Mouse (Mus musculus) kidney, postnatal 4 days (tissue): ENCODE results near the gene Celf3.
A peak's percentile ranks its signal among the peaks of the same experiment; 100 is the strongest.

Experiments used
- DNase-seq, 2 experiments: peaks; one replicate each; pipeline ENCODE4 v3.0.0; 2021; ENCODE audit warnings: mixed read lengths in 2 of 2

The Celf3 gene

GRCm38 (mm10) chr3:94477981-94478422 lies at the start of gene Celf3:
Gene Celf3 (plus strand): TSS chr3:94478295.
- DNase-seq = peak; percentile 55 to 62

- no peak for DNase-seq
Observed at GRCm38 (mm10) chr3:94430980-94431379, 47.1 kb upstream of the Celf3 start.

GRCm38 (mm10) chr3:94434305-94434704 lies 43.8 kb upstream of the Celf3 start:
- no peak for DNase-seq

GRCm38 (mm10) chr3:94436420-94436819 lies 41.7 kb upstream of the Celf3 start:
- no peak for DNase-seq

- DNase-seq = no peak
Observed at GRCm38 (mm10) chr3:94441182-94441581, 36.9 kb upstream of the Celf3 start.

GRCm38 (mm10) chr3:94442951-94443596 lies 35.0 kb upstream of the Celf3 start, which contains the start of gene Mrpl9:
Gene Mrpl9 (plus strand): TSS chr3:94443318.
- peak; percentile 98 for DNase-seq

- DNase-seq = no peak
Observed at GRCm38 (mm10) chr3:94443597-94443964, 34.5 kb upstream of the Celf3 start, which contains the start of gene Oaz3. Gene Oaz3 (minus strand): TSS chr3:94443915.

GRCm38 (mm10) chr3:94449377-94449776 lies 28.7 kb upstream of the Celf3 start:
- DNase-seq = no peak

GRCm38 (mm10) chr3:94456529-94457000 lies 21.5 kb upstream of the Celf3 start:
- peak; percentile 83 to 89 for DNase-seq

GRCm38 (mm10) chr3:94457055-94457454 lies 21.0 kb upstream of the Celf3 start:
- DNase-seq = no peak

- no peak for DNase-seq
Observed at GRCm38 (mm10) chr3:94459834-94460233, 18.3 kb upstream of the Celf3 start.

- peak in 1 of 2 experiments; percentile 13 for DNase-seq
Observed at GRCm38 (mm10) chr3:94463926-94464578, 14.0 kb upstream of the Celf3 start.

- no peak for DNase-seq
Observed at GRCm38 (mm10) chr3:94465632-94466430, 12.3 kb upstream of the Celf3 start.

GRCm38 (mm10) chr3:94468931-94469330 lies 9.2 kb upstream of the Celf3 start:
- no peak for DNase-seq

- DNase-seq = peak; percentile 47 to 59
Observed at GRCm38 (mm10) chr3:94472447-94473114, 5.5 kb upstream of the Celf3 start.

GRCm38 (mm10) chr3:94473115-94473505 lies 5.0 kb upstream of the Celf3 start:
- DNase-seq = no peak

GRCm38 (mm10) chr3:94473567-94474232 lies 4.4 kb upstream of the Celf3 start:
- DNase-seq = no peak

GRCm38 (mm10) chr3:94476301-94477035 lies 1.6 kb upstream of the Celf3 start:
- DNase-seq = peak in 1 of 2 experiments; percentile 35

- no peak for DNase-seq
Observed at GRCm38 (mm10) chr3:94477444-94477843, 651 bp upstream of the Celf3 start.

- DNase-seq = no peak
Observed at GRCm38 (mm10) chr3:94478591-94479169, 585 bp downstream of the Celf3 start.

- DNase-seq = peak; percentile 70 to 73
Observed at GRCm38 (mm10) chr3:94479564-94479963, 1.5 kb downstream of the Celf3 start.
